Mouse (Mus musculus) embryo, embryonic 10 days (tissue): ENCODE data around the gene Enkd1.

ENCODE experiments used
- DNase-seq: peaks from one replicate; pipeline ENCODE4 v3.0.0-alpha.2; 2015; ENCODE audit warnings: low spot score

Gene Enkd1

DNA sequence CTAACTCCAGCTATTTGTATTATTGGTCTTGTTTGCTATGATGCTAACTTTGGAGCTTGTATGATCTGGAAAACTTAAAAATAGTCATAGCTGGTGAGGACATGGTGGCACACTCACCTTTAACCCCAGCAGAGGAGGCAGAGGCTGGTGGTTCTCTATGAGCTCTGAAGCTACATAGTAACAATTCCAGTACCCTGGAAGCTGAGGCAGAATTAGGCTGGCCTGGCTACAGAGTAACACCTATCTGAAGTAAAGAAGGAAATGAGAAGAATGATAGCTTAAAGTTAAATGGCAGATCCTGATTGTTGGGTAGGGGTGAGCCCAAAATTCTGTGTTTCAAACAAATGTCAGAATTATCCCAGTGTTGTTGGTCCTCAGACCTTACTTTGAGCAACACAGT lies 50.4 kb downstream of the Enkd1 start:
- no peak for DNase-seq
